Mouse (Mus musculus) midbrain, embryonic 16.5 days (tissue): ENCODE measurements at regions not wholly inside any gene's neighbourhood (a gene's known extent, or its start where the extent isn't known, plus 50 kb on each side); places are given as distances from the start of the nearest gene placed in this dataset.
A peak's percentile ranks its signal among the peaks of the same experiment; 100 is the strongest.

Source experiments
- ATAC-seq: fragments of 200-750 bp; cut with Nextera tagmentation; 2 replicates; pipeline ENCODE4 v1.8.0; 2017; ENCODE audit warnings: moderate TSS enrichment
- H3K27ac ChIP-seq: fragments of 300-500 bp; sonication (generic); 2 replicates; pipeline ENCODE4 v1.5.1; 2014; ENCODE audit warnings: mild to moderate bottlenecking, low read length, mixed read lengths
- H3K27me3 ChIP-seq: fragments of 300-500 bp; sonication (generic); 2 replicates; pipeline ENCODE4 v1.6.1; 2014; ENCODE audit warnings: low read depth, low read length, mixed read lengths; ENCODE audit not compliant: control insufficient read depth, insufficient read depth
- H3K36me3 ChIP-seq: fragments of 300-500 bp; sonication (generic); 2 replicates; pipeline ENCODE4 v1.6.1; 2014; ENCODE audit warnings: mild to moderate bottlenecking, low read length, moderate library complexity, mixed read lengths; ENCODE audit not compliant: control insufficient read depth, insufficient read depth
- H3K4me1 ChIP-seq: fragments of 300-500 bp; sonication (generic); 2 replicates; pipeline ENCODE4 v1.6.1; 2014; ENCODE audit warnings: mild to moderate bottlenecking, low read length, mixed read lengths; ENCODE audit not compliant: control insufficient read depth, insufficient read depth
- H3K4me2 ChIP-seq: fragments of 300-500 bp; sonication (generic); 2 replicates; pipeline ENCODE4 v1.6.1; 2014; ENCODE audit warnings: mild to moderate bottlenecking, low read length, mixed read lengths
- H3K4me3 ChIP-seq: fragments of 300-500 bp; sonication (generic); 2 replicates; pipeline ENCODE4 v1.5.1; 2014; ENCODE audit warnings: low read depth, mild to moderate bottlenecking, low read length, moderate library complexity, mixed read lengths
- H3K9ac ChIP-seq: fragments of 300-500 bp; sonication (generic); 2 replicates; pipeline ENCODE4 v1.6.1; 2014; ENCODE audit warnings: low read depth, low read length, mixed read lengths
- H3K9me3 ChIP-seq: fragments of 300-500 bp; sonication (generic); replicated peaks from 2 replicates; pipeline ENCODE4 v1.6.1; 2014; ENCODE audit warnings: mild to moderate bottlenecking, low read length, mixed read lengths; ENCODE audit not compliant: control insufficient read depth, poor library complexity, severe bottlenecking
- WGBS: fragments of 180-500 bp; shearing (Covaris S2); extraction: QIAGEN DNeasy Blood & Tissue Kit; methylation state at CpG from one replicate; pipeline ENCODE4 v1.1.7; 2014; 5-methylcytosine and 5-hydroxymethylcytosine counted together

DNA sequence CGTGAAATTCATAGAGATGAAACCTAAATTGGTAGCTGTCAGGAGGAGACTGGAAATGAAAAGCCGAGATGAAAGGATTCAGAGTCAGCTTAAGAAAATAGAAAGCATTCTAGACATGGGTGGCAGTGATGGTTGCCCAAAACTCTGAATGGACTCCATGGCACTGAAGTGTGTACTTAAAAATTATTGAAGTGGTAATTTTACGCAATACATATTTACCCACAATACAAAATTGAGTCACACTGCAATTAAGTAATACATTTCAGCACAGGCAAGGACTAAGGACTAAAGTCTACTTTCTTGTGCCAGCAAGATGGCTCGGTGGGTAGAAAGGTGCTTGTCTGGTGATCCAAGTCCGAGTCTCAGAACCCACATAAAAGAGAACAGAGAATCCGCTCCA lies 120.4 kb upstream of the Cadm1 start:
- Histone ChIP-seq H3K4me2 (no peak overlapping the region), H3K27me3 (0 out of 2 replicates have a peak, but pooled peaks cover 3% of the 10 kb centered on the region), H3K4me1 (no peaks in the 10 kb centered on the region), H3K9ac (no peak overlapping the region), H3K9me3 (no peaks in the 10 kb centered on the region), H3K4me3 (no peak overlapping the region), H3K27ac (no peak overlapping the region), H3K36me3 (no peaks in the 10 kb centered on the region)
- ATAC-seq, result no peak
- WGBS, result 83% methylated on average over 6 of the region's 6 CpGs

DNA sequence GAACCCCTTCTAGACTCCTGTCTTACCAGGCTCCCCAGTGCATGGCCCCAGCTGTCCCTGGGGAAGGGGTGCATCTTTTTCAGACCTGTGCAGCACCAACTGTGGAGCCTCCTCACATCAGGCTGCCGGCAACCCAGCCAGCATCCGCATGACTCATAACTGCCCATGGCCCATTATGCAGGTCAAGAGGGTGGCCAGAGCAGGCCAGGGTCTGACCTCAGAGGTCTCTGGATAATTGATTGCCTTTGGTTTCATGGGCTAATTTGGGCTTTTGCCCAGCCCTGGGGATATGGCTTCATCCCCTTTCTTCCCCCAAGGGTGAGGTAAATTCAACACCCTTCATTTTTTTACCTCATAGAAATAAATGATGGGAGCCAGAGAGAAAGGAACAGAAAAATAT lies 117.2 kb upstream of the Cadm1 start:
- ATAC-seq, result no peak
- WGBS, result 79% methylated on average over 2 of the region's 2 CpGs
- no peaks in the 10 kb centered on the region for H3K9me3 ChIP-seq
- no peak overlapping the region for H3K9ac ChIP-seq
- H3K27me3 ChIP-seq, result 0 out of 2 replicates have a peak, but pooled peaks cover 3% of the 10 kb centered on the region
- peaks cover 5% of the 10 kb centered on the region; the same call in 1 of the 2 replicates for H3K4me1 ChIP-seq
- H3K4me2 ChIP-seq, result no peak overlapping the region
- no peaks in the 10 kb centered on the region for H3K36me3 ChIP-seq
- no peak overlapping the region for H3K27ac ChIP-seq
- no peak overlapping the region for H3K4me3 ChIP-seq

DNA sequence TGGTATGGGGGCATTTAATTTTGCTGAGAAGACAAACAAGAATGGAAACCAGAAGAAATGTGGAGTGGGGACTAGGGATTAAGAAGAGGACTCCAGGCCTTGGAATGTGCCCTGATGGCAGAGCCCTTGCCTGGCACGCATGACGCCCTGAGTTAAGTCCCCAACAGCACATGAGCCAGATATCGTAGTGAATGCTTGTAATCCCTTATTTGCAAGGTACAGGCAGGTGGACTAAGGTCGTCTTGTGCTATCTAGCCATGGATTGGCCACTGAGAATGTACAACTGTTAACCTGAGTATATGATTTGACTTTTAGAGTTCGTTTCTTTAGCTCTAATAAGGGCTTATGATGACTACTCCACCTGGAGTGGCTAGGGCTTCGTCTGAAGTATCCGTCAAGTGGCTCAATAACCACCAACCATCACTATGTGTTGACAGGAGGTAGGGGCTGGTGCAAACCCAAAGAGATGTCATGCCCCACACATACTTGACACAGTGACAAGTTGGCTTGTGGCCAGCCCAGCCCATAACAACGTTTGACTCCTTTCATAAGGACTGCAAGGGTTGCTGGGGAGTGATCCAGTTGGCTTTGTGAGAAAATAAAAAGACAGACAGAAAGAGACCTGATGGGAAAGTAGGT lies 115.5 kb upstream of the Cadm1 start:
- no peaks in the 10 kb centered on the region for H3K36me3 ChIP-seq
- H3K4me1 ChIP-seq, result peaks cover 7% of the 10 kb centered on the region; the same call in 1 of the 2 replicates
- no peaks in the 10 kb centered on the region for H3K9me3 ChIP-seq
- H3K27me3 ChIP-seq, result 0 out of 2 replicates have a peak, but pooled peaks cover 3% of the 10 kb centered on the region
- no peak overlapping the region for H3K4me3 ChIP-seq
- H3K27ac ChIP-seq, result no peak overlapping the region
- no peak for ATAC-seq
- no peak overlapping the region for H3K4me2 ChIP-seq
- no peak overlapping the region for H3K9ac ChIP-seq
- 80% methylated on average over 8 of the region's 8 CpGs for WGBS

DNA sequence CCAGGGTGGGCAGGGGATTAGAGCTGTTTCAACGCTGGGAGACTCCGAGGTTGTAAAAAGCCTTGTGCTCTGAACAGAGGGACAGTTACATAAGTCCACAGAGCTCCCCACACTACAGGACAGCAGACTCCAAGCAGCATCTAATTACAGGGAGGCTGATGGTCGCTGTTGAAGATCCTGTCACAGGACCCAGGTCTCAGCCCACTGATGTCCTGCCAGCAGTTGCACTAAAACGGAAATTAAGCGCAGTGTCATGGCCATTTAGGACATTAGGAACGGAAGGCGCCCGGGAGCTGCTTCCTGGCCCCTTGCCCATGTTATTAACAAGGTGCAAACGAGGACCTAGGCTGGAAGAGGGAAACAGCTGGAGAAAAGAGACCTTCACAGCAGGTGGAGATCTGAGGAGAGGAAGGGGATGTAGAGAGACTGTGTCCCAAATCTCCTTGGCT lies 107.8 kb upstream of the Cadm1 start:
- H3K4me3 ChIP-seq, result no peak overlapping the region
- H3K9ac ChIP-seq, result no peak overlapping the region
- ATAC-seq, result no peak; the same call in 1 of the 2 replicates
- H3K4me1 ChIP-seq, result peaks cover 12% of the 10 kb centered on the region
- no peak overlapping the region for H3K27ac ChIP-seq
- H3K4me2 ChIP-seq, result no peak overlapping the region
- WGBS, result 26% methylated on average over 9 of the region's 9 CpGs
- no peaks in the 10 kb centered on the region for H3K36me3 ChIP-seq
- H3K9me3 ChIP-seq, result no peaks in the 10 kb centered on the region
- H3K27me3 ChIP-seq, result no peaks in the 10 kb centered on the region

DNA sequence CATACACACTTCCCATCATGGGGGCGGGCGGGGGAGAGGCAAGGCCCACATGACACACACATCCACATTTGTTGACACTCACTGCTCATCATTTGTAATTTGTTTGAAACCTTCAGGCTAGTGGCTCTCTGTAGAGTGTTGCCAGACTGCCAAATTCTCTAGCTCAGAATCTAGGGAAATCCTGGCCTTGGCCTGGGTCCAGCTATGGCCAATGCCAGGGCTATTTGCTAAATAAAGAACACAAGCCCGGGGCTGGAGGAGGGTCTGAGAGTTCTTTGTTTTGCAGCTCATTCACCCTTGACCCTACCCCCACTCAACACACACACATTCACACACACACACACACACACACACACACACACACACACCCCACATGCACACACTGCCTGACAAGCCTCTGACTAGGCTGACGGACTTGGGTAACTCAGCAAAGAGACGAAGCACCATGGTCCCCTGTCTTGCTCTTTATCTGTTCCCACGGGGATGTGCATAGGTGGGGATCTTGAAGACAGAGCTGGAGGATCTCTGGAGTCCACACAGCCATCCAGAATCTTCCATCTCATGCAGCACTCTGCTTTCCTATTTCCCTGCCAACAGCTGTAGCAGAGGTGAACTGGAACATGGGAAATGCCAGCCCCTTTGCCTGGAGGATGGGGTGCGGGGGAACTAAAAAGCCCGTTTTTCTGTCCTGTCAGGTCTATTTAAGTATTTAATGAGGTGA lies 107.1 kb upstream of the Cadm1 start:
- 55% methylated on average over 8 of the region's 8 CpGs for WGBS
- Histone ChIP-seq H3K4me1 (peaks cover 12% of the 10 kb centered on the region), H3K4me3 (no peak overlapping the region), H3K4me2 (no peak overlapping the region), H3K36me3 (no peaks in the 10 kb centered on the region), H3K27ac (no peak overlapping the region), H3K9ac (no peak overlapping the region), H3K27me3 (no peaks in the 10 kb centered on the region), H3K9me3 (no peaks in the 10 kb centered on the region)
- ATAC-seq, result peak; percentile 72

DNA sequence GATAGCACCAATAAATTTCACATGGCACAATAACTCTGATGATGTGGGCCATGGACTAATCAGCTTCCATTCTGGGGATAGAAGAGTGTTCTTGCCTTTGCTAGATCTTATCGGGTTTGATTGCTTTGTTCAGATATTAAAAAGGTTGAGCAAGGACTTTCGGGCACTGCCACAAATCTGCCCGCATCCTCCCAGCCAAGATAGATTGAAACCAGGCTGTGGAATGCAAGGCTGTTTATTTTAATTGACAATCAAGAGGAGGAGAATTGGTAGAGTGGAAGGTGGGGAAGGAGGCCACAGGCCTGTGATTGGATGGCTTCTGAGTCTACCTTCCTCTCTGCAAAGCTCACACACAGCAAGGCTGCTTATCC lies 106.5 kb upstream of the Cadm1 start:
- H3K9ac ChIP-seq, result no peak overlapping the region
- 78% methylated on average over 3 of the region's 3 CpGs for WGBS
- no peak overlapping the region for H3K4me3 ChIP-seq
- H3K27ac ChIP-seq, result no peak overlapping the region
- H3K4me1 ChIP-seq, result peaks cover 12% of the 10 kb centered on the region
- no peaks in the 10 kb centered on the region for H3K36me3 ChIP-seq
- H3K9me3 ChIP-seq, result no peaks in the 10 kb centered on the region
- H3K4me2 ChIP-seq, result no peak overlapping the region
- no peaks in the 10 kb centered on the region for H3K27me3 ChIP-seq
- ATAC-seq, result no peak

DNA sequence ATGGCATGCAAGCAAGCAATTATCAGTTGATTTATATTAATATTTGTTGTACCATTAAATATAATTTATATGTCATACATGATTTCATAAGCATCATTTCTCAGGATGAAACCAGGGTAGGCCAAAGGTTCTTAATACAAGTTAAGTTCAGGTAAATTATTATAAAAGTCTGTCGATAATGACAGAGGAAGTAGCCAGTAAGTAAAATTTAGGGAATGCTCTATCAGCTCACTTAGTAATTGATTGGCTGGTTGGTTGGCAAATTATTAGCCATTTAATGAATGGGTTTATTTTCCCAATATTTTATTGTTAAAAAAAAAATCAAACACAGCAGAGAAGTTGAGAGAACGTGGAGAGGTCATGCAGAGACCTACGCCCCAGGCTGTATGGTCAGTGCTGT lies 105.8 kb upstream of the Cadm1 start:
- no peaks in the 10 kb centered on the region for H3K9me3 ChIP-seq
- no peak for ATAC-seq
- H3K4me3 ChIP-seq, result no peak overlapping the region
- H3K36me3 ChIP-seq, result no peaks in the 10 kb centered on the region
- WGBS, result 89% methylated on average over 3 of the region's 3 CpGs
- no peak overlapping the region for H3K27ac ChIP-seq
- H3K27me3 ChIP-seq, result no peaks in the 10 kb centered on the region
- no peak overlapping the region for H3K4me2 ChIP-seq
- peaks cover 10% of the 10 kb centered on the region; the same call in 1 of the 2 replicates for H3K4me1 ChIP-seq
- no peak overlapping the region for H3K9ac ChIP-seq

DNA sequence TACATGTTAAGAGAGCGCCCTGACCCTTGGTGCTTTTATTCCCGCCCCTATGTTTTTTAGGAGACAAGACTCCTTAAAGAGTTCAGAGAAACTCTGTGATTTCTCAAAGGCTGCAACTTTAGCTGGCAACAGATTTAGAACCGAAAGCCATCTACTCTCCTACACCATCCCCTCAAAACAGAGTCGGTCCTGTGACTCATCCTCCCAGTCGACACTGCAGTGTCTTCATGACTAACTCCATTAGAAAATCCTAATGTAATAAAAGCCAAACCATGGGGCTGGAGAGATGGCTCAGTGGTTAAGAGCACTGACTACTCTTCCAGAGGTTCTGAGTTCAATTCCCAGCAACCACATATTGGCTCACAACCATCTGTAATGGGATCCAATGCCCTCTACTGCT lies 103.3 kb upstream of the Cadm1 start:
- H3K27ac ChIP-seq, result no peak overlapping the region
- H3K9me3 ChIP-seq, result no peaks in the 10 kb centered on the region
- peaks cover 10% of the 10 kb centered on the region; the same call in 1 of the 2 replicates for H3K4me1 ChIP-seq
- H3K4me2 ChIP-seq, result no peak overlapping the region
- no peak overlapping the region for H3K9ac ChIP-seq
- no peaks in the 10 kb centered on the region; the same call in 1 of the 2 replicates for H3K27me3 ChIP-seq
- WGBS, result 95% methylated on average over 5 of the region's 5 CpGs
- no peak for ATAC-seq
- no peaks in the 10 kb centered on the region for H3K36me3 ChIP-seq
- H3K4me3 ChIP-seq, result no peak overlapping the region

DNA sequence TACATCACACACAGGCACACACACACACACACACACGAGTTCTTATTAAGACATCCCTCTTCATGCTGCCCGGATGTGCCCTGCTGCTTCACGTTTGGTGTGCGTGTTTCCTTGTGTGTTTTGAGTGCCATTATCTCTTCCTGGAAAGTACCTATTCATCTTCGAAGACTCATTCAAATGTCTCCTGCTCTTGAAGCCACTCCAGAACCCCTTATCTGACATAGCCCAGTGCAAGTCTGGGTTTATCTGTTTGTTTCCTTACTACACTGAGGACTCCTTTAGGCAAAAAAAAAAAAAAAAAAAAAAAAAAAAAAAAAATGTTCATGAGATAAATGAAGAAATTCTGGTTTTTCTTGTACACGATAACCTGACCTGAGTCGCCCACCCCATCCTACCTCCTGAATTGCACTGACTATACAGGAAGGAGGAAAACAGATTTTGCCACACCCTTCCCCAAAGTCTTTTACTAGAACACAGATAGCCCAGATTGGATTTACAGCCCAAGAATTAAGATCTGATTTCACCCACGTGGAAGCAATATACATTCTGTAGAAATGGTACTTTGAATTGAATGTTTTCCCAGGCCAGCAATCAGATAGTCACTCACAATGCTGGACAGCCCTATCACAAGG lies 101.1 kb upstream of the Cadm1 start:
- Histone ChIP-seq H3K4me2 (no peak overlapping the region), H3K4me3 (no peak overlapping the region), H3K9me3 (no peaks in the 10 kb centered on the region), H3K4me1 (no peaks in the 10 kb centered on the region), H3K27ac (no peak overlapping the region), H3K36me3 (no peaks in the 10 kb centered on the region), H3K9ac (no peak overlapping the region), H3K27me3 (no peaks in the 10 kb centered on the region; the same call in 1 of the 2 replicates)
- WGBS, result 76% methylated on average over 8 of the region's 8 CpGs
- no peak for ATAC-seq
